Mouse (Mus musculus): ENCODE measurements around the gene Arrb2. TPM values are rescaled to one million over a fixed set of nuclear protein-coding genes. Genes with fewer than 3 reads are reported as not detected.
A peak's percentile ranks its signal among the peaks of the same experiment; 100 is the strongest.

Arrb2 gene
- polyA plus RNA-seq, 1 experiment from 2014 or later = 19.3 TPM

- Histone ChIP-seq H3K27ac (no peak overlapping the region), H3K9me3 (no peaks in the 10 kb centered on the region), H3K4me2 (no peak overlapping the region), H3K4me3 (no peak overlapping the region), H3K36me3 (no peaks in the 10 kb centered on the region), H3K27me3 (no peaks in the 10 kb centered on the region), H3K4me1 (peaks cover 7% of the 10 kb centered on the region; the same call in 1 of the 2 replicates), H3K9ac (no peak overlapping the region)
- WGBS = 76% methylated on average over 1 of the region's 1 CpGs
- no peak for ATAC-seq (ENCODE audit: borderline replicate concordance, extremely low read depth, low FRiP score, low TSS enrichment)
Measured at GRCm38 (mm10) chr11:70447373-70447772, 14.9 kb downstream of the Arrb2 start.

- Histone ChIP-seq H3K27me3 (no peaks in the 10 kb centered on the region), H3K4me2 (no peak overlapping the region; the same call in 1 of the 2 replicates), H3K9me3 (no peaks in the 10 kb centered on the region), H3K9ac (no peak overlapping the region), H3K4me1 (peaks cover 17% of the 10 kb centered on the region; the same call in 1 of the 2 replicates), H3K36me3 (no peaks in the 10 kb centered on the region), H3K4me3 (no peak overlapping the region), H3K27ac (no peak overlapping the region)
- no peak for ATAC-seq (ENCODE audit: borderline replicate concordance, extremely low read depth, low FRiP score, low TSS enrichment)
- 78% methylated on average over 2 of the region's 2 CpGs for WGBS
Measured at GRCm38 (mm10) chr11:70450926-70451325, 18.5 kb downstream of the Arrb2 start.

DNA sequence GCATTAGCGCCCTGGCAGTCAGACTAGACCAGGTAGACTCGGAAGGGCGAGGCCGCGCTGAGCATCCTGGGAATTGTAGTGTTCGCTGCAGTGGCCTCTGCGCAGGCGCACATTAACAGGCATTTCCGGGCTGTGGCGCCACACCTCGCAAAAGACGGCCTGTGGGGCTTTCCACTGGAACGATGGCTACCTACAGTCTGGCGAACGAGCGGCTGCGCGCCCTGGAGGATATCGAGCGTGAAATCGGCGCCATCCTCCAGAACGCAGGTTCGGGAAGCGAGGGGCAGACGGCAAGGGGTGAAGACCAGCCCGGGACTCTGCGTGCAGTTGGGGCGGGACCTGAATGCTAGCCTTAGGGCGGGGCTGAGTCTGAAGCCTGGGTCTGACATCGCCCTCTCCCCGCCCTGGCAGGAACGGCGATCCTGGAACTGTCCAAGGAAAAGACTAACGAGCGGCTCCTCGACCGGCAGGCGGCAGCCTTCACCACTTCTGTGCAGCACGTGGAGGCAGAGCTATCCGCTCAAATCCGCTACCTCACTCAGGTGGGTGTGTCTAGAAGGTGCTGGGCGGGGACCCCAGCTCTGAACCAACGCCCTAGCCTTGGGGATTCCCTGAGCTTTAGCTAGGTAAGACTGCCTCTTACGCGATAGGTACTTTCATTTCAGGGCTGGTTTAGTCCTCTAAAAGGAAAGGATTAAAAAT lies 19.5 kb downstream of the Arrb2 start, which contains the start of gene Med11:
TSS of gene Med11 (plus strand) at position 123 of the 702 bp plus-strand sequence.
- H3K9me3 ChIP-seq = no peaks in the 10 kb centered on the region
- under 1% methylated on average over 46 of the region's 46 CpGs for WGBS
- peak; percentile 99 for ATAC-seq (ENCODE audit: borderline replicate concordance, extremely low read depth, low FRiP score, low TSS enrichment)

GRCm38 (mm10) chr11:70453261-70454044 lies 21.0 kb downstream of the Arrb2 start:
- Histone ChIP-seq H3K9ac (no peak overlapping the region), H3K36me3 (no peaks in the 10 kb centered on the region), H3K4me1 (peaks cover 17% of the 10 kb centered on the region), H3K27ac (no peak overlapping the region), H3K27me3 (peaks cover under 1% of the 10 kb centered on the region; the same call in 1 of the 2 replicates), H3K4me3 (0 out of 2 replicates have a peak overlapping the region, but pooled peaks have one; percentile 75), H3K9me3 (no peaks in the 10 kb centered on the region), H3K4me2 (0 out of 2 replicates have a peak overlapping the region, but pooled peaks have one; percentile 81)
- WGBS = 84% methylated on average over 9 of the region's 9 CpGs
- ATAC-seq (ENCODE audit: borderline replicate concordance, extremely low read depth, low FRiP score, low TSS enrichment) = no peak

More for the DNA sequence above, 19.5 kb downstream of the Arrb2 start, which contains the start of gene Med11:
- Histone ChIP-seq H3K27me3 (no peaks in the 10 kb centered on the region), H3K4me3 (peak within 1 kb of the TSS; percentile 75), H3K27ac (peak within 1 kb of the TSS; percentile 99), H3K9ac (peak within 1 kb of the TSS; percentile 89), H3K4me2 (peak within 1 kb of the TSS; percentile 81), H3K4me1 (peaks cover 17% of the 10 kb centered on the region; the same call in 1 of the 2 replicates), H3K36me3 (no peaks in the 10 kb centered on the region)

- peak within 1 kb of the TSS; percentile 95 for H3K4me2 ChIP-seq
- H3K27me3 ChIP-seq = peaks cover 20% of the 10 kb centered on the region; the same call in 1 of the 2 replicates
- H3K36me3 ChIP-seq = no peaks in the 10 kb centered on the region
- no peak within 1 kb of the TSS for H3K27ac ChIP-seq
- ATAC-seq (ENCODE audit: borderline replicate concordance, extremely low read depth, low FRiP score, low TSS enrichment) = no peak
- peaks cover 8% of the 10 kb centered on the region for H3K4me1 ChIP-seq
- peak within 1 kb of the TSS; percentile 65 for H3K9ac ChIP-seq
- H3K4me3 ChIP-seq = peak within 1 kb of the TSS; percentile 67
- WGBS = 13% methylated on average over 32 of the region's 32 CpGs
- no peaks in the 10 kb centered on the region for H3K9me3 ChIP-seq
Measured at GRCm38 (mm10) chr11:70458688-70459600, 26.5 kb downstream of the Arrb2 start, which contains the start of gene Zmynd15. TSS of gene Zmynd15 (plus strand) at chr11:70459433.

DNA sequence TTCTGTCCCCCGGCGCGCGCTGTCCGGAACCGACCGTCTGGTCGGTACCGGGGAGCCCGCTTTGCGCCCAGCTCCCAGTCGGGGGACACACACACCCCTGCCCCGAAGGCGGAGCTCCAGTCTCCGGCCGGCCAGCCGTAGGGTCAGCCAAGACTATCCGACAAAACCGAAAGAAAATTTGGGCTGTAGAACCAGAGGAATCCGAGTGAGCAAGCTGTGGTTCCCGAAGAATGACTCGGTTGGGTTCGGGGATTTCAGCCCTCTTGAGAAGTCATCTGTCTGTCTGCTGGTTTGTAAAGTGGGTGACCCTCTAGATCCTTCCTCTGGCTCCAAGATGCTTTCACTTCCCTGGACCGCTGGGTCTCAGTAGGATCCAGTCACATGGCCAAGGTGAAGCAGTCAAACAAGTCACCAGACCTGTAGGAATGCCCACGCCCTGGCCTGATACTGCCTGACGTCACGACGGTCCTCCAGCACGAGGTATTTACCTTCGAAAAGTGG lies 27.2 kb downstream of the Arrb2 start, which contains the start of gene Cxcl16:
TSS of gene Cxcl16 (minus strand) at position 384 of the 501 bp plus-strand sequence.
- H3K9me3 ChIP-seq = no peaks in the 10 kb centered on the region
- peak within 1 kb of the TSS; percentile 95 for H3K4me2 ChIP-seq
- H3K36me3 ChIP-seq = no peaks in the 10 kb centered on the region
- peaks cover 20% of the 10 kb centered on the region; the same call in 1 of the 2 replicates for H3K27me3 ChIP-seq
- 3% methylated on average over 30 of the region's 30 CpGs for WGBS
- ATAC-seq (ENCODE audit: borderline replicate concordance, extremely low read depth, low FRiP score, low TSS enrichment) = peak; percentile 60
- H3K4me3 ChIP-seq = peak within 1 kb of the TSS; percentile 67
- H3K27ac ChIP-seq = no peak within 1 kb of the TSS
- peak within 1 kb of the TSS; percentile 65 for H3K9ac ChIP-seq
- H3K4me1 ChIP-seq = peaks cover 8% of the 10 kb centered on the region

GRCm38 (mm10) chr11:70463970-70464369 lies 31.5 kb downstream of the Arrb2 start:
- H3K4me2 ChIP-seq = no peak overlapping the region
- WGBS = 72% methylated on average over 5 of the region's 5 CpGs
- H3K4me3 ChIP-seq = no peak overlapping the region
- no peaks in the 10 kb centered on the region for H3K9me3 ChIP-seq
- no peaks in the 10 kb centered on the region for H3K36me3 ChIP-seq
- no peak overlapping the region for H3K27ac ChIP-seq
- peaks cover 16% of the 10 kb centered on the region; the same call in 1 of the 2 replicates for H3K27me3 ChIP-seq
- H3K9ac ChIP-seq = no peak overlapping the region
- ATAC-seq (ENCODE audit: borderline replicate concordance, extremely low read depth, low FRiP score, low TSS enrichment) = no peak
- H3K4me1 ChIP-seq = peaks cover 28% of the 10 kb centered on the region

DNA sequence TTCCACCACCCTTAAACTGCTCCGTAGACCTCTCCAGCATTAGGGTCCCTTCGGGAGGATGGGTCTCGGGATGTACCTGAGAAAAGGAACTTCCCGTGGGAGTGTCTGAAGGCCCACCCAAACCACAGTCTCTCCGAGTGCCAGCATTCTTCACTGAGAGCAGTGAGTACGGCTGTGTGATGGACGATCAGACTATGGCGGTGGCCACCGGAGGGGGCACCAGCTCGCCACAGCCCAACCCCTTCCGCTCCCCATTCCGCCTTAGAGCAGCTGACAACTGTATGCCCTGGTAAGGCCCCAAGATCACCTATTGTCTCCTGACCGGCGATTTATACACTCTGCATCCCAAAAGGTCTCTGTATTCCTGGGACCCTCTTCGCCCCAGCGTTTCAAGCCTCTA lies 32.8 kb downstream of the Arrb2 start:
- Histone ChIP-seq H3K27me3 (peaks cover 16% of the 10 kb centered on the region; the same call in 1 of the 2 replicates), H3K36me3 (no peaks in the 10 kb centered on the region), H3K9me3 (no peaks in the 10 kb centered on the region), H3K4me1 (peaks cover 36% of the 10 kb centered on the region), H3K4me2 (peak overlapping the region; percentile 78), H3K27ac (no peak overlapping the region), H3K9ac (peak overlapping the region; percentile 37; the same call in 1 of the 2 replicates), H3K4me3 (peak overlapping the region; percentile 33)
- peak; percentile 46; the same call in 1 of the 2 replicates for ATAC-seq (ENCODE audit: borderline replicate concordance, extremely low read depth, low FRiP score, low TSS enrichment)
- 29% methylated on average over 16 of the region's 16 CpGs for WGBS

GRCm38 (mm10) chr11:70465824-70466223 lies 33.4 kb downstream of the Arrb2 start:
- WGBS = 4% methylated on average over 23 of the region's 23 CpGs

DNA sequence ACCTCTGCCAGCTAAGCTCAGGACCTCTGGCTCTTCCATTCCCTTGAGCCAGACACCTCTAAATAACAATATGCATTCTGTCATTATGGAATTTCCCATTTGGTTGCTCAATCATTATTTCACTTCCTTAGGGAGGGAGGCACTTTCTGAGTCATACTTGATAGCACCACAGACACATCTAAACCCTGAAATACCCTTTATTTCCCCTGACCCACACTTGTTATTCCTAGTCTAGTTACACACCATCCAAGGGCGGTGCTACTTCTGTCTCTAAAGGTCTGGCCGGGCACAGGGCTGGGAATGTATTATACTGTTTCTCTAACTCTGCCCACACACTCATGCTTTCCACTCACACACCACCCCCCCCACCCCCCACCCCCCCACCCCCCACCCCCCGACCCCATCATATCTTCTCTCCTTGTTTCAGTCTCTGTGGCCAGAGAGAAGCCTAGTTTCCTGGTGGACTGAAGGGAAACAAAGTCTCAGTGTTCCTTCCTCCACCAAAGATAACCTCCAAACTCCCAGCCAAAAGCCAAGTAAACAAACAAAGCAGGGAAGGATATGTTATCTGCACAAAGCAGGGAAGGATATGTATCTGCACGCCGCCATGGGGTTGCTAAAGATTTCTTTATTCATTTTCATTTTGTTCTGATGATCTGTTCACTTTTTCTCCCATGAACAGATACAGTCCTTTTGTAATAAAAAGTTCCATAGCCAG lies 35.6 kb downstream of the Arrb2 start:
- Histone ChIP-seq H3K36me3 (no peaks in the 10 kb centered on the region), H3K27ac (peak overlapping the region; percentile 56; the same call in 1 of the 2 replicates), H3K27me3 (peaks cover 6% of the 10 kb centered on the region; the same call in 1 of the 2 replicates), H3K4me3 (no peak overlapping the region), H3K4me2 (no peak overlapping the region), H3K4me1 (peaks cover 36% of the 10 kb centered on the region), H3K9me3 (no peaks in the 10 kb centered on the region), H3K9ac (no peak overlapping the region)
- 48% methylated on average over 5 of the region's 5 CpGs for WGBS
- ATAC-seq (ENCODE audit: borderline replicate concordance, extremely low read depth, low FRiP score, low TSS enrichment) = no peak

More at GRCm38 (mm10) chr11:70465824-70466223, 33.4 kb downstream of the Arrb2 start:
- H3K27me3 ChIP-seq = peaks cover 10% of the 10 kb centered on the region; the same call in 1 of the 2 replicates
- peak overlapping the region; percentile 78 for H3K4me2 ChIP-seq
- H3K36me3 ChIP-seq = no peaks in the 10 kb centered on the region
- peaks cover 36% of the 10 kb centered on the region for H3K4me1 ChIP-seq
- no peak for ATAC-seq (ENCODE audit: borderline replicate concordance, extremely low read depth, low FRiP score, low TSS enrichment)
- no peaks in the 10 kb centered on the region for H3K9me3 ChIP-seq
- peak overlapping the region; percentile 19; the same call in 1 of the 2 replicates for H3K27ac ChIP-seq
- peak overlapping the region; percentile 37; the same call in 1 of the 2 replicates for H3K9ac ChIP-seq
- peak overlapping the region; percentile 33 for H3K4me3 ChIP-seq
